Mouse (Mus musculus) kidney, adult 9 months (tissue): Measurements from ENCODE around the gene Sytl5.

Experiments
- DNase-seq: peaks from one replicate; pipeline ENCODE4 v3.0.0; 2022

Sytl5 gene

GRCm38 (mm10) chrX:9885322-9885721 is at the start of gene Sytl5:
Gene Sytl5, plus strand, starts transcription at chrX:9885622.
- no peak for DNase-seq

GRCm38 (mm10) chrX:9846628-9847027 is 38.8 kb upstream of the Sytl5 start, which contains the start of gene Hypm:
Gene Hypm, plus strand, starts transcription at chrX:9846928.
- DNase-seq, result no peak

GRCm38 (mm10) chrX:9849403-9849802 is 36.0 kb upstream of the Sytl5 start, which contains the start of gene H2al3:
Gene H2al3, plus strand, starts transcription at chrX:9849703.
- no peak for DNase-seq

- DNase-seq, result no peak
Observed at GRCm38 (mm10) chrX:9861859-9862258, 23.6 kb upstream of the Sytl5 start.

GRCm38 (mm10) chrX:9875519-9875918 is 9.9 kb upstream of the Sytl5 start:
- no peak for DNase-seq

- DNase-seq, result no peak
Observed at GRCm38 (mm10) chrX:9909572-9909971, 24.1 kb downstream of the Sytl5 start.

GRCm38 (mm10) chrX:9933839-9934238 is 48.4 kb downstream of the Sytl5 start:
- DNase-seq, result no peak

- no peak for DNase-seq
Observed at GRCm38 (mm10) chrX:9984094-9984669, 98.8 kb downstream of the Sytl5 start.

- DNase-seq, result no peak
Observed at GRCm38 (mm10) chrX:10000718-10001117, 115.3 kb downstream of the Sytl5 start.

GRCm38 (mm10) chrX:10005946-10006345 is 120.5 kb downstream of the Sytl5 start:
- DNase-seq, result no peak

- DNase-seq, result no peak
Observed at GRCm38 (mm10) chrX:10007675-10008270, 122.4 kb downstream of the Sytl5 start.

- no peak for DNase-seq
Observed at GRCm38 (mm10) chrX:10010202-10010601, 124.8 kb downstream of the Sytl5 start.

- DNase-seq, result peak; percentile 1
Observed at GRCm38 (mm10) chrX:10034666-10035065, 149.2 kb downstream of the Sytl5 start.
